Mouse (Mus musculus) limb, embryonic 15.5 days (tissue): ENCODE measurements at regions not wholly inside any gene's neighbourhood (a gene's known extent, or its start where the extent isn't known, plus 50 kb on each side); places are given as distances from the start of the nearest gene placed in this dataset.

ENCODE experiments used
- ATAC-seq: fragments of 200-750 bp; cut with Nextera tagmentation; 2 replicates; pipeline ENCODE4 v1.8.0; 2017; ENCODE audit warnings: low read depth, moderate TSS enrichment; ENCODE audit not compliant: insufficient number of reproducible peaks, low FRiP score, low TSS enrichment
- H3K27ac ChIP-seq: fragments of 300-500 bp; sonication (generic); 2 replicates; pipeline ENCODE4 v1.5.1; 2015; ENCODE audit warnings: moderate library complexity, mild to moderate bottlenecking, inconsistent platforms
- H3K27me3 ChIP-seq: fragments of 300-500 bp; sonication (generic); 2 replicates; pipeline ENCODE4 v1.6.1; 2015; ENCODE audit warnings: inconsistent platforms
- H3K36me3 ChIP-seq: fragments of 300-500 bp; sonication (generic); 2 replicates; pipeline ENCODE4 v1.6.1; 2015; ENCODE audit warnings: inconsistent platforms
- H3K4me1 ChIP-seq: fragments of 300-500 bp; sonication (generic); 2 replicates; pipeline ENCODE4 v1.6.1; 2015; ENCODE audit warnings: inconsistent platforms
- H3K4me2 ChIP-seq: fragments of 300-500 bp; sonication (generic); 2 replicates; pipeline ENCODE4 v1.6.1; 2015; ENCODE audit warnings: mild to moderate bottlenecking, inconsistent platforms
- H3K4me3 ChIP-seq: fragments of 300-500 bp; sonication (generic); 2 replicates; pipeline ENCODE4 v1.5.1; 2015; ENCODE audit warnings: mild to moderate bottlenecking, inconsistent platforms
- H3K9ac ChIP-seq: fragments of 300-500 bp; sonication (generic); 2 replicates; pipeline ENCODE4 v1.6.1; 2015; ENCODE audit warnings: inconsistent platforms
- H3K9me3 ChIP-seq: fragments of 300-500 bp; sonication (generic); 2 replicates; pipeline ENCODE4 v1.6.1; 2016; ENCODE audit warnings: inconsistent platforms
- WGBS: fragments of 180-500 bp; shearing (Covaris S2); methylation state at CpG from one replicate; pipeline ENCODE4 v1.1.7; 2015; 5-methylcytosine and 5-hydroxymethylcytosine counted together

DNA sequence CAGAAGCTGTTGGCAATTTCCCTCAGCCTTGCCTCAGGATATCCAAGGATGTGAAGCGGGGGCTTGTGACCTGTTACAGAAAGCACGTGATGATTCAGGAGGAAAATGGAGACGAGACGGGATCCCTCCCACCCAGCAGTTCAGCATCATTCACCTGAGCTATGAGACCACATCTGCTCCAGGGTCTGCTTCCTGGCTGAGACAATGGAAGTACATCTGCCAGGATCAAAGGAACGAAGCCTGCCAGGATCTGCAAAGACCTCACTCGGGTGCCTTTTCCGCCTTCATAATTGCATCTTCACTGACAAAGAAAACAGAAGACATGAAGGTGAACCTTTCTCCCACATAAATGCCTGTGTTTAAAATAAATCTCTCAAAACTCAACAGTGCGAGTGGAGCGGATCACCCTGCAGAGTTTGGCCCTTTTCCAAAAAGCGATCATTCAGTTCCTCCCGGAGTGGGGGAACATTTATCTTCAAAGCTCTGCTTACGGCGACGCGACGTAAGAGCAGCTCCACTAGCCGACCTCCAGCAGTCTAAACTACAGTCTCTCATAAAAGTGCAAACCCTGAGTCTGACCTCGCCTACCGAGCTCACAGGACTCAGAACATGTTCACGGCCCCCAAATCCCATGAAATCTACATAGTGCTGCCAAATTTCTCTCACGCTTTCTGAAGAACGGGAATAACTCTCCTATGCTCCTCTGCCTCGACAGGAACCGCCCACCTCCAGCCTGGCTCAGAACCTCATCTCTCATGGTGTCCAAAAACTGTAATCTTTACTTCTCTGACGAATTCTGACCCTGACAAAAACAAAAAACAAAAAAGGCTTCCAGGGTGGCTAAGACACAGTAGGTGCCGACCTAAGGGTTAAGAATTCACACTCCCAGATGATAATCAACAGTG, 117.0 kb downstream of the Setd4 start:
- WGBS, result 36% methylated on average over 26 of the region's 26 CpGs
- Histone ChIP-seq H3K9ac (no peak overlapping the region), H3K36me3 (no peaks in the 10 kb centered on the region), H3K4me2 (peak overlapping the region; percentile 25), H3K4me3 (no peak overlapping the region), H3K4me1 (peaks cover 10% of the 10 kb centered on the region), H3K9me3 (no peaks in the 10 kb centered on the region), H3K27ac (no peak overlapping the region), H3K27me3 (no peaks in the 10 kb centered on the region)
- ATAC-seq, result no peak

DNA sequence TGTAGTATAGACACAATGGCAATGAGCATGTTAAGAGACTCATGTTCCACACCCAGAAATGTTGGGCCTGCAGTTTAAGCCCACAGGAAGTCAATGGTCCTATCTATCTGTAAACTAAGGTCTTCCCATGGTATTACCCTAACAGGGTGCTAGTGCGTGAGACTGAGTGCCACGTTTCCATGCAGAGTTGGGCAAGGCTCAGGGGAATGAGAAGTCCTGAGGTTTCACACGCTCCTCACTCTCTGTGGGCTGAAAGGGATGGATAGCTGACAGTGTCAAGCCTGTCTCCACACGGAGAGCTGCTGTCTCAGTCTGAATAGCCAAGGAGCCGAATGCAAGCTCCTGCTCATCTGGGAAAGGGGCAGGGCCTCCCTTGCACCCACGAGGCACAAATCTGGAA, 133.9 kb downstream of the Setd4 start:
- H3K9ac ChIP-seq, result no peak overlapping the region
- no peaks in the 10 kb centered on the region for H3K27me3 ChIP-seq
- no peak overlapping the region for H3K4me2 ChIP-seq
- H3K4me1 ChIP-seq, result 0 out of 2 replicates have a peak, but pooled peaks cover 2% of the 10 kb centered on the region
- no peak for ATAC-seq
- H3K36me3 ChIP-seq, result no peaks in the 10 kb centered on the region
- H3K4me3 ChIP-seq, result no peak overlapping the region
- no peak overlapping the region for H3K27ac ChIP-seq
- WGBS, result 78% methylated on average over 6 of the region's 6 CpGs
- no peaks in the 10 kb centered on the region for H3K9me3 ChIP-seq

DNA sequence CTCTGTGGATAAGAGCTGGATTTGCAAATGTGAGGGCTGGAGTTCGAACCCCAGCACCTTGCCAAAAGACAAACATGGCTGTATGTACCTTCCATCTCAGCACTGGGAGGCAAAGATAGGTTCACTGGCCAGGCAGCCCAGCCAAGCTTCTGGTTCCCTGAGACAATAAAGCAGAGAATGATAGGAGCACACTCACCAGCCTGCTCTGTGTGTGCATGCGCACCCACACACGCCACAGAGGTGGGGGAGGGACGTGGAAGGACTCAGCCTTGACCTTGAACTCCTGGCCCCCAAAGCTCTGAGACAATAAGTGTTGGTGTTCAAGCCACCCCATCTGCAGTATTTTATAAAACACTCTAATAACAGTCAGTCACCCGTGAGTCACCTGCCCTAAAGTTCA, 138.1 kb downstream of the Setd4 start:
- 87% methylated on average over 5 of the region's 5 CpGs for WGBS
- no peak for ATAC-seq
- H3K27me3 ChIP-seq, result no peaks in the 10 kb centered on the region

DNA sequence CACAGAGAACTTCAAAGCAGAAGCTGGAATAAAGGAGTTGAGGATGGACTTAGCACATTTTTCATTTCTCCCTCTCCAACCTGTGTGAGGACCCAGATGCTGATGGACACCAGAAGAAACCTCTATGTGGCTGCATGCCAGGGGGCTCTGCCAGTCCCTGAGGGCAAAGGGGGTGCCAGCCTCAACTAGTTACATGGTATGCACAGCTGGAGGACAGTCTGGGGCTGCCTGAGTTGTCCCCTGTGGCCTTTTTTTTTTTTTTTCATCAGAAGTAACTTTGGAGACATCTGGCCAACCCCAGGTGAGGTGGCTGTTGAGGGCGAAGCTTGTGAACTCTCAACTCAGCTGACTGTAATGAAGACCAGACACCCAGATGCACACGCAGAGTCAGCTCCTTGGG, 139.0 kb downstream of the Setd4 start:
- no peak overlapping the region for H3K27ac ChIP-seq
- peaks cover 12% of the 10 kb centered on the region; the same call in 1 of the 2 replicates for H3K4me1 ChIP-seq
- H3K4me2 ChIP-seq, result no peak overlapping the region
- no peaks in the 10 kb centered on the region for H3K27me3 ChIP-seq
- no peak for ATAC-seq
- 29% methylated on average over 2 of the region's 2 CpGs for WGBS
- H3K4me3 ChIP-seq, result no peak overlapping the region
- no peaks in the 10 kb centered on the region for H3K36me3 ChIP-seq
- no peak overlapping the region for H3K9ac ChIP-seq
- no peaks in the 10 kb centered on the region for H3K9me3 ChIP-seq

More for the DNA sequence above, 138.1 kb downstream of the Setd4 start:
- no peak overlapping the region for H3K27ac ChIP-seq
- no peak overlapping the region for H3K9ac ChIP-seq
- H3K4me2 ChIP-seq, result no peak overlapping the region
- H3K4me1 ChIP-seq, result peaks cover 12% of the 10 kb centered on the region; the same call in 1 of the 2 replicates
- no peaks in the 10 kb centered on the region for H3K36me3 ChIP-seq
- no peaks in the 10 kb centered on the region for H3K9me3 ChIP-seq
- no peak overlapping the region for H3K4me3 ChIP-seq

DNA sequence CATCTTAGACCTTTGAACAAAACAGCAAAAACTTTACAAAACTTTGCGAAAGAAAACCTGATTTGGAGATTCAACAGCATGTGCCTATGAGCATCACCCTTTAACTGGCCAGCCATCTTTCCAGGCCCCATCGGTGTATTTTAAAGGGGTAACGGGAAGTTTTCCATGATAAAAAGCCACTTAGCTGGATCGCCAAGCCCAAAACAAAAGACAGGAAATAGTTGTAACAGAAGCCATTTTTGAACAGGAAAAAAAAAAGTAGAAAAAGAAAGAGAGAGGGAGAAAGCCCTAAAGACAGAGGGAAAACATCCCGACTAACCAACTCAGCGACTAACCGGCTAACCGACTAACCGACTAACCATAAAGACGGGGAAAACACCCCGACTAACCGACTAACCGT, 140.5 kb downstream of the Setd4 start:
- no peak for ATAC-seq
- no peak overlapping the region for H3K9ac ChIP-seq
- no peak overlapping the region for H3K27ac ChIP-seq
- 76% methylated on average over 13 of the region's 13 CpGs for WGBS
- H3K4me3 ChIP-seq, result no peak overlapping the region
- H3K4me1 ChIP-seq, result peaks cover 22% of the 10 kb centered on the region
- H3K27me3 ChIP-seq, result no peaks in the 10 kb centered on the region
- no peak overlapping the region for H3K4me2 ChIP-seq
- no peaks in the 10 kb centered on the region for H3K9me3 ChIP-seq
- H3K36me3 ChIP-seq, result no peaks in the 10 kb centered on the region

DNA sequence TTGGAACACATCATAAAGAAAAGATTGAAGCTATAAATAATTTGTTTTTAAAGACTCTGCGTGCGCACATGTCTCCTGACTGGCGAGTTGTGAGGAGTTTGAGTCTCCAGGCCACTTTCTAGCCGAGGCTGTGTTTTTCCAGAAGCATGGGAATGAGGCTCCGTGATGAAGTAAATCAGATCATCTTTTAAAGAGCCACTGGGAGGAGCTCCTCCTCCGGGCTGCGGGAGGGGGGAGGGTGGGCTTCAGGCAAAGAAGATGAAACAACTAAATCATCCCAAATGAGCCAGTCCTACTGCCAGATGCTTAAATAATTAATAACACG, 141.6 kb downstream of the Setd4 start:
- H3K4me2 ChIP-seq, result no peak overlapping the region
- H3K27me3 ChIP-seq, result no peaks in the 10 kb centered on the region
- peaks cover 22% of the 10 kb centered on the region for H3K4me1 ChIP-seq
- H3K27ac ChIP-seq, result no peak overlapping the region
- no peak overlapping the region for H3K4me3 ChIP-seq
- 15% methylated on average over 8 of the region's 8 CpGs for WGBS
- H3K9me3 ChIP-seq, result no peaks in the 10 kb centered on the region
- no peak for ATAC-seq
- H3K36me3 ChIP-seq, result no peaks in the 10 kb centered on the region
- no peak overlapping the region for H3K9ac ChIP-seq

DNA sequence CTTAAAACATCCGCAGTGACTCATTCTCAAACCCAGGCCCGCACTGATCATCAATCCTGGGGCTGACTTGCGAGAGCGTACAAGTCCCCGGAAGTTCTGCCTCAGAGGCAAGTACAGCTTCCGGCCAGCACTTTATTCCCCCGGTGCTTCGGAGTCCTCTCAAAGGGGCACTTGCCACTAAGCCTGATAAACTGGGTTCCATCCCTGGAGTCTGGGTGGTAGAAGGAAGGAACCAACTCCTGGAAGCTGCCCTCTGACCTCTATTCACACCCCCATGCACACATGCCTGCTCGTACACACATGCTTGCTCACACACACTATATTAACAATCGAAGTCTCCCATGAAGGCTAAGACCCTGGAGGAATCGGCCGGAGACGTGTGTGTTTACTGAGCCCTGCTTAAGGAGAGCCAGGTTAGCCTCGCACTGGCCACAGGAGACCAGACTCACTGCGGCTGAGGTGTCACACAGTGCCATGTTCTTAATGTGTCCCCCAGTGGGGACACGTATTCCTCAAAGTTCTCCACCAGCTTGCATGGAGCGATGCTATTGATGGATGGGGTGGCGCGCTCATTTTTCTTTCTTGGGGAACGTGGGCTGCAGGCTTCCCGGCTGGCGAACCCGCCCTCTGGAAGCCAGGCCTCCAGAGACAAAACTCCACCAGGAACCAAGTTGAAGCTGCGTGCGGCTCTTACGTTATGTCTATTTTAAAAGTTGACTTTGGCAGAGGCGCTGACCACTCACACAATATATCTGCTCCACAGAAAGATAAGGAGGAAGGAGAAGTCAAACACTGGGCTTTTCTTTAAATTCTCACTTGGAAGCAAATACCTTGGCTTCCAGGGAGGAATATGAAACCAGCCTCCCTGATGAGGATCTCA, 142.2 kb downstream of the Setd4 start:
- H3K9me3 ChIP-seq, result no peaks in the 10 kb centered on the region

DNA sequence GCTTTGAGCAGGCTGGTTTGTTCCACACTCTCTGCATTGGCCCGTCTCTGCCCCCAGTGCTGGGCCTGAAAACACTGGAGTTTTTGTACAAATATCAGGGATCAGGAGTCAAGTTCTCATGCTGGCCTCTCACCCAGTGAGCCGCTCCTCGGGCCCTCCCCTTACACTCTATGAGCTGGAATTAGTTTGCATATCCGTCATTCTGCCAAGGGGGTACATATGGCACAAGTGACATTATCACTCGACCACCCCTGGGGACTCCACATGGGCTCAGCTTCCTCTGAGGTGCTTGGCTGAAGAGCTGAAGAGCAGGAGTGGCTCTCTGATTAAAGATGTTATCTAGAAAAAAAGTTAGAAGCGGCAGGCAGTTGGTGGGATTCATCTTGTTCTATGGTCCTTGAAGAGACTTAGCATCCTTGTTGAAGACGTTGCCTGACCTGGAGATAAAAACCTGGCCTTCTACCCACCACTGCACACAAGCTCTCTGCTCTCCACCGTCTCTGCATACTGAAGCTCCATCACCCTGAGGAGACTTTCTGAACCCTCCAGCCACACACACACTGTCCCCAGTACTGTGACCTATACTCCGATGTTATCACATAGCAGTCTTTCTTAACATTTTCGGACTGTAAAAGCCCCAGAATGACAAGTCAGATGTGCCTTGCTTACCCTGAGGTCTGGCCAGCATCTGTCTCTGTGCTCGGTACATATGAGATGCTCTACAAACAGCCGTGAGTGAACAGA, 144.2 kb downstream of the Setd4 start:
- H3K4me3 ChIP-seq, result no peak overlapping the region
- H3K4me1 ChIP-seq, result peaks cover 18% of the 10 kb centered on the region
- H3K4me2 ChIP-seq, result no peak overlapping the region
- no peaks in the 10 kb centered on the region for H3K9me3 ChIP-seq
- no peak for ATAC-seq
- 54% methylated on average over 12 of the region's 12 CpGs for WGBS
- no peaks in the 10 kb centered on the region for H3K27me3 ChIP-seq
- no peak overlapping the region for H3K9ac ChIP-seq
- no peaks in the 10 kb centered on the region for H3K36me3 ChIP-seq
- no peak overlapping the region for H3K27ac ChIP-seq

More for the DNA sequence above, 142.2 kb downstream of the Setd4 start:
- Histone ChIP-seq H3K4me2 (no peak overlapping the region), H3K27me3 (no peaks in the 10 kb centered on the region), H3K4me1 (peaks cover 22% of the 10 kb centered on the region), H3K27ac (no peak overlapping the region), H3K9ac (no peak overlapping the region), H3K4me3 (no peak overlapping the region), H3K36me3 (no peaks in the 10 kb centered on the region)
- no peak for ATAC-seq
- WGBS, result 68% methylated on average over 27 of the region's 27 CpGs

DNA sequence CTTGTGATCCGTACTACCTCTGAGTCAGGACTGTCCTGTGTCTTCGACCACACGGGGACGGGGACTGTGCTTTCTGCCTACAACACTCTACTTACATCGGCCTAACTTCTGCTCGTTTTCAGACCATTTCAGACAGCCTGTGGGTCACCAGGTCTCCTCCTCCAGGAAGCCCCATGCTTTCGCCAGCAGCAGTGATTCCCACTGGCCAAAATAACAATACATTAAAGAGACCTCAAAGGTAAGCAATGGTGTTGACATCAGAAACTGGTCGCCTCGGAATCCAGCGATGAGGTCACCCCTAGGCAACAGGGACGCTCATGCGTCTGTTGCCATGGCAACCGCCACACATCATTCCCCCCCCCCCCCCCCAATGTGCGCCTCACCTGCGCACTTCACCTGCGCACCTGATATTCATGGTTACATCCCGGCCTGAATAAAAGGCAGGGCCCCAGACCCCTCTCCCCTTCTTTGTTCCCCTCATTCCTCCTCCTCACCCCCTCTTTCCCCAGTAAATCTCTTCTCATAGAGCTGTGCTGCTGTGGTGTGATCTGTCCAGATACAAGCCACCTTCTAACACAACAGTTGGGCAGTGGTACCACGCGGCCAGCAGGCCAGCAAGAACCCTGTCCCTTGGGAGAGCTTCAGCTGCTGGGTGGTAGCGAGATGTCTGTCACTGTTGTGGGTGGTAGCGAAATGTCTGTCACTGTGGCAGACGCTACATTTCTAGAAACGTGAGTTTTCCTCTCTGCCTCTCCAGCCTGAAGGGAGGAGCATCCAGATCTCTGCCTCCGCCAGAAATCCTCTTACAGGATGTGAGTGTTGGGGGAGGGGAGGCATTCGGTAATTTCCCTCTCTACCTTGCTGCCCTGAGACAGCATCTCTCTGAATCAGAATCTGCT, 145.0 kb downstream of the Setd4 start:
- Histone ChIP-seq H3K4me3 (no peak overlapping the region), H3K27me3 (no peaks in the 10 kb centered on the region), H3K36me3 (no peaks in the 10 kb centered on the region), H3K9me3 (no peaks in the 10 kb centered on the region), H3K27ac (no peak overlapping the region), H3K4me2 (no peak overlapping the region), H3K4me1 (peaks cover 20% of the 10 kb centered on the region), H3K9ac (no peak overlapping the region)
- ATAC-seq, result no peak
- WGBS, result 47% methylated on average over 25 of the region's 25 CpGs

DNA sequence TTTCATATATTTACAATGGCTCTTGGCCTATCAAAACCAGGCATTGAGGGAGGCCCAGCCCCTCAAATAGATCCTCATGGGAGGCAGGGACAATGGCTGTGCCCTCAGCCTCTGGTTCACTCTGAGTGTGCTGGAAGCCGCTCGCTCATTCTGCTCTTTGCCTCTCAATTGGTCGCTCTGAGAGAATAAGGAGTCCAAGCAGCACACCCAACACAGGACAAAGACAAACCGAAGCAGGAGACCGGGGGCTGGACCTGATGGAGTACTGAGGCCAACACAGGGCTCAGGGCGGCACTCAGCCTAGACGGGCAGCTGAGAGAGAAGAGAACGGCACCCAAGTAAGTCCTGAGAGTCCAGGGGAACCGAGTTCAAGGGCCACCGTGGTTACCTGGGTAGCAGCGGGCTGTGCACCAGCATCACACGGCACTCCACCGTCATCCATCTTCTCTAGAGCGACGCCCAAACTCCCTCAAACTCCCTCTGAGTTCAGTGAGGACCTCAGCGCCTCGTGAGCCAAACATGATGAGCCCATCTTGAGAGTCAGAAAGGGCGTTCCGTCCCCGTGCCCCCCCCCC, 145.8 kb downstream of the Setd4 start:
- no peak overlapping the region for H3K4me3 ChIP-seq
- no peaks in the 10 kb centered on the region for H3K36me3 ChIP-seq
- no peak overlapping the region for H3K4me2 ChIP-seq
- H3K4me1 ChIP-seq, result peaks cover 20% of the 10 kb centered on the region
- no peaks in the 10 kb centered on the region for H3K27me3 ChIP-seq
- H3K9me3 ChIP-seq, result no peaks in the 10 kb centered on the region
- no peak overlapping the region for H3K9ac ChIP-seq
- H3K27ac ChIP-seq, result no peak overlapping the region
- WGBS, result 86% methylated on average over 20 of the region's 20 CpGs
- ATAC-seq, result no peak
